Mouse (Mus musculus) kidney, postnatal 10 days (tissue): ENCODE results near the gene Ada.

ENCODE experiments used
- DNase-seq: peaks from one replicate; pipeline ENCODE4 v3.0.0; 2021; ENCODE audit warnings: mixed read lengths

The Ada gene

DNA sequence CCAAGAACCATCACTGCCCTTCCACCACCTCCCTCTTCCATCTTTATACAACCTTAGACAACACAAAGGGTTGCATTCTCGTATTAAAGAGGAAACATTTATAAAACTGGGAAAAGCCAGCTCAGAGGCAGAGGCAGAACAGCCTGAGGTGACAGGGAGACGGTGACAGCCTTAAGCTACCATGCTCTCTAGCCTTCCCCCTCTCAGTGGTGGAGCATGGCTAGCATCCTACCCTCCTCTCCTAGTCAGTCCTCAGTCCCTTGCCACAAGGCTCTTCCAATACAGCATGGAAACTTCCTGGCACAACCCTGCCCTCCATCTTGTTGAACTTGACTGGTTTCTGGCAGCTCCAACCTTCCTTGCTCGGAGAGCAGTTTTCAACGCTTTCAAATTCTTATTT lies 21.7 kb downstream of the Ada start:
- DNase-seq, result no peak

DNA sequence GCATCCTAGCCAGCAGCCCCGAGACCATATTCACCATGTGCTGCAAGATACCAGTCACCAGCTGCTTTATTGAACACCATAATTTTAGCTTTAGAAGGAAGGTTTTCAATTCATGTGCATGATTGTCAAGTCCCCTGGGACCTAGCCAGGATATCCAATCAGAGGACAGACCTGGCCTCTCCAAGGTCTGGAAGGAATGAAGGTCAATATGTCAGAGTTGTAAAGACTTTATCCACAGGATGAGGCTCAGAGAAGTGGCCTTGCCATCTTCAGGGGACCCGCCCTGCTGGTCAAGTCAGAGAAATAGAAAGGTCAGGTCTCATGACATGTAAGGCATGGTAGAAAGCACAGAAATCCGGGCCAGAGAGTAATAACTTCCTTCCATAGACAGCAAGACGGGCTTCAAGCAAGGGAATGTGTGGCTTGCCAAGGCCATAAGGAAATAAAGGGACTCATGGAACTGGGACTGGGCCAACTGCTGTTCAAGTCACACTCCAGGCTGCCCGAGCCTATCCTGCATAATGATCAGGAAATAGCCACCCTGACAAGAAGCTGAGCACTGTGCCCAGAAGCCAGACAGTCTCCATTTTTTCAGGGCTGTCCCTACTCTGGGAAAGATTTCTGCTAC lies 23.2 kb downstream of the Ada start:
- peak; percentile 65 for DNase-seq

DNA sequence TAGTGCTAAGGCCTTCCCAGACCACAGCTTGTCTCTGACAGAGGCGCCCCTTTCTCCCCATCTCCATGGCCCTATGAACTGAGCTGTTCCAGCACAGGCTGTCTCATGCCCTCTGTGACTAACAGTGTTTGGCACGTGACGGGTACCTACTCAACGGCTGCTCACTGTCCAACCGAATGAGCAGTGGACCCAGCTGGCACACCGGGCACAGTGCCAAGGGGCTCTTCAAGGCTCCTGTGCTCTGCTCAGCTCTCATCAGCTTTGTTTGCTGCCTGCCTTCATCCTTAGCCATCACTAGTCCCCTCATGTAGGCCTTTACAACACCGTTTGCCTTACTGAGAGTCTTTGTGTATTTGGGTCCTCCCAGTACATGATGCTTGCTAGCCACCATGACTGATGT lies 27.5 kb downstream of the Ada start:
- no peak for DNase-seq

DNA sequence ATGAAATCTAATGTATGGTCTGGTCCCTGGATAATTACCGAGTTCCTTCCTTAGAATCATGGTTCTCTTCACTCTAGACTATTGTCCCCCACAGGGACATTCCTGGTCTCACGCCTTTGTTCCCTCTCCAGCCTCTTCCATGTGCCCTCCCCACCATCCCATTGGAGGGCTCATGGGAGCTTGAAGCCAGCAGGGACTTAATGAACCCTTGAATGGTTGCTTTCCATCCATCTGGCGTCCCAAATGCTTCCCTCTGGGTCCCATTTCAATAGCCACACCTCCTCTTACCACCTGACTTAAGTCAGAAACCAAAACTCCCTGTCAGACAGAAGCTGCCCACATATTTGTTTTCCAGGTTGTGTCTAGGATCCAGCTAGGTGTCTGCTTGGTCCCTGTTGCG lies 30.4 kb downstream of the Ada start:
- no peak for DNase-seq

DNA sequence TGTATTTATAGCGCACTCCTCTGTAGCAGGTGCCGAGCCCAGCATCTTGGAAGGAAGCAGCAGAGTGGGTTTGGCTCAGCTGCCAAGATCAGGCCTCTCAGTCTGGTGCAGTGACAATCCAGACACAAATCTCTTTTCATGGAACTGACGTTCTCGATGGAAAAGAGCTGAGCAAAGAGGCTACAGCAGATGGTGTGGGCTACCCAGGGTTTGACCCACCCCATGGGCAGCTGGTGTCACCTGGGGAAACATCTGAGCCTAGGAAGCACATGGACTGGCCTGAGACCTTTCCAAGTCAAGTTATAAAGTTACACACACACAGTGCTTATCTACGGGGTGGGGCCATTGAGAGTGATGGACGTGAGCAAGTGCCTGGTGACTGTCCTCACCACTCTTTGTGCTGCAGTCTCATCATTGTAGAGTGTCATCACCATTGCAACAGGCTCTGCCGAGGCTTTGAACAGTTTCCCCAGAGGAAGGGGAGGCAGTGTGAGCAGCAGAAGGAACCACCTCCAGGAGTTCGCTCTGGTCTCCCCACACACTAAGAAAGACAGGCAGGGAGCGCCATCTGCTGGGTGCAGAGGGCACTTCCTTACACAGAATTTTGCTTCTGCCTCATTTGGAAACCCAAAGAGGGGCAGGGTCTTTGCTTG lies 31.0 kb downstream of the Ada start:
- DNase-seq, result peak; percentile 89

DNA sequence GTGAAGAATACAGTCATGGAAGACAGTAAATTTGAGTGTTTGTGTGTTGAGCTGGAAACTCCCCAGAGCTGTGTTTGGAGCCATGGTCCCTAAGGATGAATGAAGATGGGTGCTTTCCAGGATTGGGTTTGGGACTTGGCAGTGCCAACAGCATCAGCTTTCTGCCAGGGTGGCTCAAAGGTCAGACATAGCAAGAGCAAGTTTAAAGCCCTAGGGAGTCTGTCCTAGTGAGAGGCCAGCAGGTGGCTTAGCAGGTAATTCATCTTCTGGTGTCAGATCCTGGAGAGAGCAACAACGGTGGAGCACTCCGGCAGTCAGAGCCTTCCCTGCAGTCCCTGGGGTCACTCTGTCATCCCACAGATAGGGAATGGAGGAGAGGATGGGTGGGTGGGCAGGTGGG lies 31.5 kb downstream of the Ada start:
- no peak for DNase-seq

DNA sequence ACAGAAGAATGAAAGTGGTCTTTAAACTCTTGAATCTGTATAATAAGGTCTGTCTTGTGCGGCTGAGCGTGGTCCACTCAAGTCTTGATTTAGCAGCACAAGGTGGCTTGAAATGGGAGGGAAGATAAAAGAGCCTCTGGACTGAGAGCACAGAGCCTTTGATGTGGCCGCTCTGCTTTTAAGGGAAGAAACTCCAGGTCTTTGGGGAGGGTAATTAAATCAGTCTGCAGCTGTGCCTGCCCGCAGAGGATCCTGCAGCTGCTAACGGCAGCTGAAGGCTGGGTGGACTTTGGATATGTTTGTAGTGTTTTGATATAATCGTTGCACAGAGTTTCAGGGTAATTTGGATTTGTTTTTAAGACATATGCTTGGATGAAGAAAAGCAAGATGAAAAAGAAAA lies 33.2 kb downstream of the Ada start:
- DNase-seq, result no peak

DNA sequence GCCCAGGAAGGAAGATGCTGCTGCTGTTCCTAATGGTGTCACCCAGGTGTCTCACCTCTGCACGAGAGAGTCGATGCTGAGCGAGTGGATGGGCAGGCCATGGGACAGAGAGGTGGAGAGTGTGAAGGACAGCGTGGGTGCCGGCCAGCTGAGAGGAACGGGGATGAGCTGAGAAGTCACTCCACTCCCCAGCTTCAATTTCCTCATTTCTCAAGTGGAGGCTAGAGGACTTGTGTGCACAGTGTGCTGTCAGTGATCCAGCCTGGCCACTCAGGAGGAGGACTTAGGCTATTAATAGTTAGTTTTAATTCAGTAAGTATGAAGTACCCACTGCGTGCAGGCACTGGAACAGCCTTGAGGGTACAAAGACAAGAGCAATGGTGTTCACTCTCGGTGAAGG lies 33.6 kb downstream of the Ada start:
- DNase-seq, result no peak

DNA sequence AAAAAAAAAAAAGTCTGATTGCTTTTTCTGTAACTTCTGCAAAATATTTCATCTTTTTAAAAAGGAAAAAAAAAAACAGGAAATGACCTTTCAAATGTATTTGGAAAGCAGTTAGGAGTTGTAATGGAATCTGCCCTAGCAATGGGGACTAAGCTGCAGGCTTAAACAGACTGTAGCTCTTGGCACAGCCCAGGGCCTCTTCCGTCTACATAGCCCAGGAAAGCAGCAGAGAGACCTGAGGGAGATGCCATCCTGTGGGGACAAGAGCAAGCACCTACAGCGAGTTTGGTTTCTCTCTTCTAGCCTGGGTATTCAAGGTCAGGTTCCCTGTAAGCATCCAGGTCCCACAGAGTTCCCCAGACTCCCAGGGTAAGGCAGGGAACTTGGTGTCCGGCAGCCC lies 36.7 kb downstream of the Ada start:
- DNase-seq, result peak; percentile 40

DNA sequence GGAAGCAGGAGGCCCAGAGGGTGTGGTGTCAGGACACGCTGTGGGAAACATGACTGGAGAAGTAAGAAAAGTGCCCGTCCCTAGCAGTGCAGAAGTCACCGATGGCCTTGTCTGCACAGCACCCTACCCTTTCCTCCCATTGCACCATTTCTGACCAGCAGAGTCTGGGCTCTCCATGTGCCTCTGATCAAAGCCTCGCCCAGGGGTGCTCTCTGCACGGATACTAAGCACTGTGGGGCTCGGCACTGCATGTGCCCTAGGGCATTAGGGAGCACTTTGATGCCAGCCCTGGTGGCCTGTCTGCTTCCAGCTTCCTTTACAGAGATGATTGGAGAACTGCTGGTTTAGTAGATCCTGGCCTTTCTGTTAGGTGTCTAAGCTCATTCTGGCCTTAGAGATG lies 37.2 kb downstream of the Ada start:
- no peak for DNase-seq

DNA sequence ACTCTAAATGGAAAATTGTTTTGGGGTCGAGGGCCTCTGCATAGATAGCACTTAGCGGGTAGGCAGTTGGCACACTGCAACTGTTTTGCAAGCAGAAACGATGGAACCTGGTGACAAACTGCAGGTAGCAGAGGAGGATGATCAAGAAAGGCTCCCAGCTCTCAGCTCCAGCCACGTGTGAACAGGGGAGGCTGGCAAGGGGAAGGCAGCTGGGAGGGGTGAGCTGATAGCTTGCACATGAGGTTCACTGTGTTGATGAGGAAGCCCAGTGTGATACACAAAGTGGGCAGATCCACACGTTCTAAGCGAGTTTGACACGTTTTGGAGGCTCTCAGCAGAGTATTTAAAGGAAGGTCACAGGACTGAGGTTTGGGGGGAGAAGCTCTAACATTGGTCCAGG lies 37.6 kb downstream of the Ada start:
- DNase-seq, result no peak

DNA sequence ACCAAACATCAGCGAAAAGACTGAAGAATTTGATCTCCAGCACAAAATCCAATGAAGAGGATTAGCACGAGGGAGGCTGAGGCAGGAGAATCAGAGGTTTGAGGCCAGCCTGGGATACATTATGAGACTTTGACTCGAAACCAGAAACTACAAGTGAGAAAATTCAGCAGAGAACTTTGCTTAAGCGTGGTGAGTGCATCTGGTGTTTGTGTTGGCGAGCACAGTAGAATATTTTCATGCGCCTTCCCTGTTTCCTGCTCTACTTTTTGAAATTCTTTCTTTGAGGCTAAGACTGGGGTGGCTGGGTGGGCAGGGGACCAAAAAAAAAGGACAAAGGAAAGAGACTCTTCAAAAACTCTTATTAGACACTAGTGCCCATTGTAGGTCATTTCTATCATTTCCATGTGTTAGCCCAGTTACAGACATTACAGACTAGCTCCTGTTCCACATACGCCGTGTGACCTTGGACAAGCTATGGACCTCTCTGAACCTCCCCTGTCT lies 38.6 kb downstream of the Ada start:
- no peak for DNase-seq

DNA sequence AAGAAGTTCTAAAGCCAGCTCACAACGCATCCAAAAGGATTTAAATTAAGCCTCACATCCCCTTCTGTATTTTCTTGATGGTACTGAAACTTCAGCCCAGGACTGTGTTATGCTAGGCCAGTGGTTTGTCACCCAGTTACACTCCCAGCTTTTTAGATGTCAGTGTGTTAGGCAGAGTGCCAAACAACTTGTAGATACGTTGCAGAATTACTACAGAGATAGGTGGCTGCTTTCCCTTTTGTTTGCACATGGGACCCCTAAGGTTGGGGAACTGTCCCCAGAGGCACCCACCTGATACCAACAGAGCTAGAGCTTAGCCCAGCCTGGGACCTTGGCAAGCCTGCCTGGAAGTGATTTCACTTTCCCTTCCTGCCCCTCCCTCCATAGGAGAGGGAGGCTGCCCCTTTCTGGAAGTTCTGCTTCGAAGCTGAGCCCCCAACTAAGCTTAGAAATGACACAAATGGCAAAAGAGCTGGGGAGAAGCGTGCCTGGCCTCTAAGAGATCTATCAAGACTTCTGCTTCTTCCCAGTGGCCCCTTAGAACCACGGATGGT lies 39.4 kb downstream of the Ada start:
- no peak for DNase-seq

DNA sequence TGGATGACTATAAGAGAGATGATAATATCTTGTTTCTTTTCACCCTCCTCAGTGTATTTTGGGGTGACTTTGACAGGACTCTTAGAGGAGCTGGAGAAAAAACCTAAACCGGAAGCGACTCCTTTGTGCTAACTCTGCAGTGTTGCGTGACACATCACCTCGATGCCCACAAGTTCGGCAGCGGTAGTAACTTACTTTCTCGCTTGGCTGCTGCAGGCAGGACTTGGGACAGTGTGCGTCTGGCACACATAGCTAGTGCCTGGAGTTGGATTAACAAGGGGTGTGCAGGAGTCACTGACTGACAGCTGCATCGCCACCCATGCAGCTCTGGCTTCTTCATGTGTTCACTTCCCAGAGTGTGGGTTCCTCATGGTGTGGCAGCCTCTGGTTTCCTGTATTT lies 40.0 kb downstream of the Ada start:
- DNase-seq, result no peak

DNA sequence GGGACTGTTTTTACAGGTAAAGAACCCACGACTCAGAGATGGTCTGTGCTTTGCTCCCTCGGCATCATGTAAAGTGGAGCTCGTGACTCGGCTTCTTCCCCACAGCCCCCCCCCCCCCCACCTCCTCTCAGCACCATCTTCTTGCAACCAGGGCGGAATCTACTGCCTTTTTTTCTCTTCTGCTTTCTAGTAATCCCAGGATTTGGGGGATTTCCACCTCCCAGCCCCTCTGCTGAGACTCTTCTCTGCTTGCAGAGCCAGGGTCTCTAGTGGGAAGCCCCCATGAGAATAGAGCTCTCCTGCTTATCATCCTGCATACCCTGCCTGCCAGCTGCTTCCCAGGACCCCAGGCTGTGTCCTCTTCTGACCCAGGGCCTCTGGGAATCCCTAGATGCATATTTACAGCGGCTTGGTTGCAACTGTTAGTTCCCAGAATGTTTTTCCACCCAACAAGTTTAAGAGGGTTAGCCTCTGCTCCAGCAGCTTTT lies 41.2 kb downstream of the Ada start:
- no peak for DNase-seq

DNA sequence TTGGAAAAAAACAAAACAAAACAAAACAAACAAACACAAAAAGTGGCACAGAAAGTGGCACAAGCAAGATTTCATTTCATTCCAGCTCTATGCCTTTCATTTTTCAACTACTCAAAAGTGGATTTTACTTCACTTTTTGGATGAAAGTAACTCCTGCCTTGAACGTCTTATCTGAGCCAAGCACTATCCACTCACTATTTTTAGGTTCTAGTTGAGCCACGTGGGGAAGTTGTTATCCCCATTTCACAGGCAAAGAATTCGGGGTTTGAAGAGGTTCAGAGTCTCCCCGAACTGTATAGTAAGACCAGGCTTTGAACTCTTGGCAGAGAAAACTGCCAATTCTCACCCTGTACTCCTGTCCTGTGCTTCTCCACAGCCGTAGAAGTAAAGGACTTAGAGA lies 41.7 kb downstream of the Ada start:
- DNase-seq, result no peak

DNA sequence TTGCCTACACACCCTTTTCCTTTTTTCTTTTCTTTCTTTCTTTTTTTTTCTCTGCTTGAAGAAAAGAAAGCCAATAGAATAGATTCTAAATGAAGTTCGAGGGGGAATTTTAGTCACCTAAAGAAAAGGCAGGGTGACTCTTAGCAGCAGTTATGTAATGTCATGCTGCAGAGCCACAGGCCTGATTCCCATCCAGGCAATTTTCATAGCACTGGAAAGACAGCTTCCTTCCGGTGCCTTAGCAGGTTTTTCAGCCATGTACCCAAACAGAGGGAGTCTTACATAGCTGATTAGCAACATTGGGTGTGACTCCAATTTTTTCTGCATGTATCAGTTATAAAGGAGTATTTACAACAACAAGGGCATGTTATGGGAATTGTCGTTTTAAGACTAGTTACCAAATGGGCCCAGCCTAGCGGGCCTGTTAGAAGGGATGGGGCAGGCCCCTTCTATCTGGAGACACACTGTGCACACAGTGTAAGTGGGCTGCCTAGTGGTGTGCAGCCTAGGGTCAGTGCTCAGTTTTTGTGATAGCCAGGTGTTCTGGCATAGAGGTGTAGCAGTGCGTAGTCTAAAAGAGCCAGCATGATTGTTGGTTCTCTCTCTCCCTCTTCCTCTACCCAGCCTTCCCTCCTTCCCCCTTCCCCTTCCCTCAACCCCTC lies 46.3 kb downstream of the Ada start:
- no peak for DNase-seq

DNA sequence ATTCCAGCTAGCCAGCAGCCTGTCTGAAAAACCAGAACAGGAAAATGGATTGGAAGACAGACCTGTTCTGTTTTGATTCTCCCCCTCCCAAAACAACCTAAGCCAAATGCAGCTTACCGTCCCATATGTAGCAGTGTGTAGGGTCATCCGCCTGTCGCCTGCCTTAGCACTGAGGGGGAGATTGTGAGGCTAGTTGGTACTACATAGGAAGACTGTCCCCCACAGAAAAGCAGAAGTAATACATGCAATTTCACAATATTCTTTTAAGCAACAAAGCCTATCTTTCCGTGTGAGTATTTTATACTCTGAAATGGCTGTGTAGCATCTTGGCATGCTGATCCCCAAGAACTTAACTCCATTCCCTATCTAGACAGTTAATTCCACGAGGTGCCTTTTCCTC lies 47.1 kb downstream of the Ada start:
- no peak for DNase-seq

DNA sequence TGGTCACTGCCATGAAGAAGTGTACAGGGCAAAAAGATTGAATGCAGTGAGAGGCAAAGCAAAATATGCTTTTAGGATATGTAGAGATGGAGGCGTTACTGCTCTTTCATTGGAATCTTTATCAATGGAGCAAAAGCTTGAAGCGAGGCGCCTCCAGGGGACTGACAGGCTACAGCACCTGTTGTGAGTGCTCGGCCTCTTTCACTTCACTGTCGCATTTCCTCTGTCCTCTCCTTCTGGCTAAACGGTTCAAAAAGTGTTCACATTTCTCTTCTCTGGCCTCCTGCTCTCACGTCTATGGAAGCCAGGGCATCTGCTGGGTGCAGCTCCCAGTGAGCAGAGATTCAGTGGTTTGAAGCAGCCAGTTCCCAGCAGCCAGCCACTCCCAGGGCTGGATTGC lies 47.6 kb downstream of the Ada start:
- no peak for DNase-seq

DNA sequence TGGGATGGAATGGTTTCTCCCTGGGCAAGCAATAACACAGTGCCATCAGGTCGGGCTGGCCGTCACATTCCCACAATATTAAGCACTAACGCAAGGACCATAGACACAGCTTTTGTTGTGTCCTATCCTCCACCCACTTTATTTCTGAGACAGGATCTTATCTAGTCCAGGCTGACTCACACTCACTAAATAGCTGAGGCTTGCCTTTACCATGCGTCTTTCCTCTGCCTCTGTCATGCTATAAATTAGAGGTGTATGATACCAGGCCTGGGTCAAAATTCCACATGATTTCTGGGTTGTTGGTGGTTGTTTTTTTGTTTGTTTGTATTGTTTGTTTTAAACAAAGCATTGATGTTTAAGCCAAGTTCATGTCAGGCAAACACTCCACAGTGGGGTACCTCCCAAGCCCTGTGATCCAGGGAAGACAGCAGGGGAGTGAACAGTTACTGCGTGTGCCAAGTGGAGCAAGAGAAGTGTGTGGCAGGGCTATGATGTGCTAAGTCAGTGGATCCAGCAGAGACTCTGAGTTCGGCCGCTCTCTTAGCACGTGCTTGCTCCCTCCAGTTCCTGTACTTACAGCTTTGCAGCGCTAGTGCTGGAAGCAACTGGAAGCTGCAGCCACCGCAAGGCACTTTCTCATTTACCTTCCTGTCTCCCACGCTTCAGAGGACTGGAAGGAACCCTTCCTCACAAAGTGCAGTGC lies 50.8 kb downstream of the Ada start:
- no peak for DNase-seq

DNA sequence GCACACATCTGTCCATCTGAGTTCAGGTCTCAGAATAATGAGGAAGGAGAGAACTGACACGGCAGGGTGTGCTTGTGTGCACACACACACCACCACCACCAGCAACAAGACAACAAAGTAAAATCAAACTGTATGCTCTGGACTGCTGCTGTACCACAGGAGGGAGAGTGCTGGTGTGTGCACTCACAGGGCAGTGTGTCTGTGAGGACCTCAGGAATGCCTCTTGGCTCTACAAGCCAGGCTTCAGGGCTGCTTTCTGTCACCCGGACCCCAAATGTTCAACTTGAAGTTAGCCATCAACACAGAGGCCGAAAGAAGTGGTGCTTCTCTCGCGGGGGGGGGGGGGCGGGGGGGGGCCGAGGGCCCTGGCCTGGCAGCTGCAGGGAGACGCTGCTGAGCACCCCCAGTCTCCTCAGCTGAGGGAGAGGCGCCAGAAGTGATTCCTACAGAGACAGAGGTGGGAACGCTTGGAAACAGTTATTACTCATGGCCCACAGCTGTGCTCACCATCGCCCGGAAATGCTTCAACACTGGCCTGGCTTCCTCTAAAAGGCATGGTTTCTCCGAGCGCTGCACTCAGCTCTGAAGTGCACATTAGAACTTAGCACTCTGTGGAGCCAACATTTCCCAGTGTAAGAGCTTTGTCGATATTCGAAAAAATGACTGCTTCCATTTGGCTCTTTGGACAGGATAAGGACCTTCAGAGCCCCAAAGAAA lies 52.1 kb downstream of the Ada start:
- DNase-seq, result peak; percentile 64

DNA sequence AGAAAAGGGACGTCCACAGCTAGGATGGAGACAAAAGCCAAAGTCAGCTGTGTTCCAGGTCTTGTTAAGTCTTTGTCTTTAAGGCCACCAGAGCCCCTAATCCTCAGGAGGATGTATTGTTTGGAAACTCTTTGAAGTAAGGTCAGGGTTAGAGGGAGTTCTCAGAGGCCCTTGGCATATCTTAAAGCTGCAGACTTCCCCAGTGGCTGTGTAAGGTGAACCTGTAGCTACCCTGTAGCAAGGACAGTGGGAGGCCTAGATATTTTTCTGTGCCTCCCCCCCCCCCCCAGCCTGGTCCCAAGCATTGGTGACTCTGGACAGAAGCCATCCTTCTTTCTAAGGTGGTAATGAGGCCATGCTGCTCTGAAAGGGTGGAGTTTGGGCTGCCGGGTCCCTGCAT lies 53.3 kb downstream of the Ada start:
- no peak for DNase-seq
